Mouse (Mus musculus): ENCODE measurements at regions not wholly inside any gene's neighbourhood (a gene's known extent, or its start where the extent isn't known, plus 50 kb on each side); places are given as distances from the start of the nearest gene placed in this dataset.

GRCm38 (mm10) chr2:117901311-117901710, 210.4 kb upstream of the Thbs1 start:
- TF ChIP-seq CTCF (IDR thresholded peaks at IDR 0.05; ENCODE audit: low read depth, low read length) (no peak), POLR2A (IDR thresholded peaks at IDR 0.05; ENCODE audit: borderline replicate concordance, low read depth, low read length) (no peak)
